Mouse (Mus musculus) bone marrow macrophage, adult 2 months (primary cell): ENCODE measurements at regions not wholly inside any gene's neighbourhood (a gene's known extent, or its start where the extent isn't known, plus 50 kb on each side); places are given as distances from the start of the nearest gene placed in this dataset.

Source experiments
- CTCF ChIP-seq: IDR thresholded peaks from 2 replicates; pipeline ENCODE4 v1.5.1; 2012; ENCODE audit warnings: low read depth, mild to moderate bottlenecking, low read length, moderate library complexity
- POLR2A ChIP-seq: IDR thresholded peaks from 2 replicates; pipeline ENCODE4 v1.6.1; 2012; ENCODE audit warnings: mild to moderate bottlenecking, low read depth, low read length, borderline replicate concordance

DNA sequence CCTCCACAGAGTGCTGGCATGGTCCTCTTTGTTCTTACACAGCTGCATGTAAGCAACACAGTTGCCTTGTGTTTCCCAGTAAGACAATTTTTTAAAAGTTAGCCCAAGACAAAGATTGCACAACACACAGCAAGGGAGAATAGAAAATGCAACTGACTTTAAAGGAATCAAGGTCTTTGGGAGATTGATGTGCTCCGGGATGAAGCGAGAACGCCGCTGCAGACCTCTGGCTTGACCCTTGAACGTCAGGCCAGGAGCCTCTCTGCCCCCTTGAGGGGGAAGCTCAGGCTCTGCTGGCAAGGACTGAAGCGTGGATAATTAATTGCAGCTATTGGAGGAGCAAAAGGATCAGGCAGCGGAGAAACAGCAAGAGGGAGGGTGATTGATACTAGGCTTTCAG, 336.4 kb downstream of the Tcerg1l start:
- TF ChIP-seq POLR2A (no peak), CTCF (no peak)
